Mouse (Mus musculus) small intestine, adult 2 months (tissue): ENCODE measurements around the gene Spsb1. TPM values are rescaled to one million over a fixed set of nuclear protein-coding genes. Genes with fewer than 3 reads are reported as not detected.

Experiments
- H3K27ac ChIP-seq: fragments of 200-500 bp; 2 replicates; pipeline ENCODE4 v1.5.1; 2012; ENCODE audit warnings: low read depth, low read length, control low read depth, inconsistent platforms; ENCODE audit not compliant: insufficient read depth
- H3K27me3 ChIP-seq: fragments of 200-500 bp; 2 replicates; pipeline ENCODE4 v1.6.1; 2012; ENCODE audit warnings: mild to moderate bottlenecking, moderate library complexity, low read length, inconsistent platforms; ENCODE audit not compliant: control insufficient read depth, insufficient read depth
- H3K36me3 ChIP-seq: fragments of 200-500 bp; 2 replicates; pipeline ENCODE4 v1.6.1; 2012; ENCODE audit warnings: mild to moderate bottlenecking, low read length, control low read depth, inconsistent platforms; ENCODE audit not compliant: control insufficient read depth, insufficient read depth
- H3K4me1 ChIP-seq: fragments of 200-500 bp; 2 replicates; pipeline ENCODE4 v1.6.1; 2012; ENCODE audit warnings: low read length, inconsistent platforms, mixed read lengths; ENCODE audit not compliant: control insufficient read depth, insufficient read depth, insufficient read length
- H3K4me3 ChIP-seq: fragments of 200-500 bp; 2 replicates; pipeline ENCODE4 v1.5.1; 2012; ENCODE audit warnings: low read depth, mild to moderate bottlenecking, control low read depth, inconsistent platforms, low read length, moderate library complexity
- CTCF ChIP-seq: fragments of 200-500 bp; IDR thresholded peaks from 2 replicates; pipeline ENCODE4 v1.5.1; 2012; ENCODE audit warnings: low read depth, mild to moderate bottlenecking, control low read depth, inconsistent platforms, low read length, moderate library complexity, mixed read lengths; ENCODE audit not compliant: insufficient replicate concordance, insufficient read length; ENCODE audit errors: extremely low read depth
- POLR2A ChIP-seq: fragments of 200-500 bp; IDR thresholded peaks from 2 replicates; pipeline ENCODE4 v1.6.1; 2012; ENCODE audit warnings: low read depth, mild to moderate bottlenecking, control low read depth, inconsistent platforms, low read length, moderate library complexity
- WGBS: fragments of 180-500 bp; shearing (Covaris S2); methylation state at CpG from one replicate; pipeline ENCODE4 v1.1.7; 2018; 5-methylcytosine and 5-hydroxymethylcytosine counted together
- polyA plus RNA-seq: library from polyadenylated mRNA; depleted of rRNA; stranded (reverse); fragments of >200 nt; gene quantifications from 2 replicates; pipeline ENCODE4 v1.2.3, GENCODE M21; 2012

Spsb1 gene
- polyA plus RNA-seq, 1 experiment = 27.3 TPM

- WGBS = 83% methylated on average over 14 of the region's 14 CpGs
- Histone ChIP-seq H3K4me3 (no peak overlapping the region), H3K27ac (no peak overlapping the region), H3K4me1 (peaks cover 38% of the 10 kb centered on the region), H3K36me3 (peaks cover 3% of the 10 kb centered on the region; the same call in 1 of the 2 replicates), H3K27me3 (no peaks in the 10 kb centered on the region)
- no peak for TF ChIP-seq POLR2A
- TF ChIP-seq CTCF = no peak
Measured at GRCm38 (mm10) chr4:149998786-149999509, 44.1 kb upstream of the Spsb1 start.

DNA sequence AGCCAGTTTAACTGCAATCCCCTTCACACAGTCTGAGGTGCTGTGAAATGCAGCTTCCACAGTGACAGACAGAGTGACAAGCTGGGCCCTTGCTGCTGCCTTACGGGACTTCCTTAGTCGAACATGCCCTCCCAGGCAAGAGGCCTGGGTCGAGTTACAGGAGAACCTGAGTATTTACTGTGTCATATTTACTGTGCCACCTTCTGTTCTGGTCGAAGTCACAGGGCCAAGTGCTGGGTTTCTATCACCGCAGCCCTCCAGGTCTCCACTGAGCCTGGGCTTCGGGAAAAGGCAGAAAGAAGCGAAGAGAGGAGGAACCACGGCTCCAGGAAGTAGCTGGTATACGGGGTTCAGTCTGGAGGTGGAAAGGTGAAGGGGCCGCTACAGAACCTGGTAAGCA lies 43.2 kb upstream of the Spsb1 start:
- Histone ChIP-seq H3K27me3 (no peaks in the 10 kb centered on the region), H3K4me3 (no peak overlapping the region), H3K27ac (no peak overlapping the region), H3K4me1 (peaks cover 33% of the 10 kb centered on the region), H3K36me3 (peaks cover 3% of the 10 kb centered on the region; the same call in 1 of the 2 replicates)
- WGBS = 64% methylated on average over 10 of the region's 10 CpGs
- TF ChIP-seq POLR2A (no peak), CTCF (no peak)

GRCm38 (mm10) chr4:149996440-149996839 lies 41.6 kb upstream of the Spsb1 start:
- Histone ChIP-seq H3K27me3 (no peaks in the 10 kb centered on the region), H3K36me3 (peaks cover 3% of the 10 kb centered on the region; the same call in 1 of the 2 replicates), H3K4me1 (peaks cover 19% of the 10 kb centered on the region), H3K27ac (no peak overlapping the region), H3K4me3 (no peak overlapping the region)
- 55% methylated on average over 7 of the region's 7 CpGs for WGBS
- TF ChIP-seq POLR2A (no peak), CTCF (no peak)

DNA sequence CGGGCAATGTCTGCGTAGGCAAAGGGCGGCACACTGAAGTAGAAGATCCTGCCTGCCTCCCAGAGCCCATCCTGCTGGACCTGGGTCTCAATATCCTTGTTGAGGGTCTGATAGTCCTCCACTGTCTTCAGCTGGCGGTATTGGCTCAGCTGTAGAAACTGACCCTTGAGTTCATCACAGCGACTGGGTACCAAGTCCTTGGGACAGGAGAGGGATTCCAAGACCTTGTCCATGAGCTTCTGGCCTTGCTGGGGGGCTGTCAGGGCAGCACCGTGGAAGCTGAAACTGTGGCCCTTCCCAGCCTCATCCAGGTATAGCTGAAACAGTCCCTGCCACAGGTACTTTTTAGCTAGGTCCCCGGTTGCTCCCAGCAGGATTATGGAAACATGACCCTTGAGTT lies 41.1 kb upstream of the Spsb1 start:
- no peak for TF ChIP-seq CTCF
- TF ChIP-seq POLR2A = no peak
- H3K27ac ChIP-seq = no peak overlapping the region
- H3K27me3 ChIP-seq = no peaks in the 10 kb centered on the region
- H3K36me3 ChIP-seq = peaks cover 3% of the 10 kb centered on the region; the same call in 1 of the 2 replicates
- no peak overlapping the region for H3K4me3 ChIP-seq
- 65% methylated on average over 7 of the region's 7 CpGs for WGBS
- H3K4me1 ChIP-seq = peaks cover 18% of the 10 kb centered on the region

DNA sequence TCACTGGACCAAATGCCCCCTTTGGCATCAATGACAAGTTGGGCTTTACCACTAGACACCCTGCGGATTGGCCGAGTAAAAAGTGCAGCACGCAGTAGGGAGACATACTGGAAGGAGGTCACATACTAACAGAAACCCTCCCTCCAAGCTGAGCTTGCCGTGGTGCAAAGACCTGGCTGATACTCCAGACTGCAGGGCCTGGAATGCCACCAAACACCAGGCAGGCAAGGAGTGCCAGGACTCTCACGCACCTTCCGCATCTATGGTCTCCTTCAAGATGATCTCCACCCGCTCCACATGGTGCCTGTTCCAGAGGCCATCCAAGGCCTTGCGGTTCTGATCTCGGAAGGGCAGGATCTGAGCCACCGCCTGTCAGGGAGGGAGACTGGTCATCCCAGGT lies 39.4 kb upstream of the Spsb1 start:
- Histone ChIP-seq H3K4me1 (peaks cover 24% of the 10 kb centered on the region), H3K27me3 (no peaks in the 10 kb centered on the region), H3K4me3 (no peak overlapping the region), H3K36me3 (peaks cover 3% of the 10 kb centered on the region; the same call in 1 of the 2 replicates), H3K27ac (no peak overlapping the region)
- WGBS = 95% methylated on average over 10 of the region's 10 CpGs
- TF ChIP-seq CTCF (no peak), POLR2A (no peak)

DNA sequence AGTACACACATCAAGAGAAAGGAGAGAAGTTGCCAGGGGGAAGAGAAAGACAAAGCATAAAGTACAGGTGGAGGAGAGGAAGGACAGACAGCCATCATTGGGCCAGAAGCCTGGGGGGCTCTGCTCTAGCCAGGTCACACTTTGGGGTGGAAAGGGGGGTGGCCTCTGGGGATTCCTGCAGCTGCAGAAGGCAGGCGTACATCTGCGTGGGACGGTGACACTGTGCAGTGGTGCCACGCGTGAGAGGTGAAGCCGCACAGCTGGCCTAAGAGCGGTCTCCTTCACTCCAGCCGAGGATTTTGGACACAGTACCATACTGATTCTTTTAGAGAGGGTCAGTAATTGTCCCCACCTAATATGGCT lies 37.8 kb upstream of the Spsb1 start:
- Histone ChIP-seq H3K36me3 (peaks cover 3% of the 10 kb centered on the region; the same call in 1 of the 2 replicates), H3K27me3 (no peaks in the 10 kb centered on the region), H3K4me3 (no peak overlapping the region), H3K27ac (no peak overlapping the region), H3K4me1 (peaks cover 27% of the 10 kb centered on the region)
- TF ChIP-seq POLR2A = no peak
- TF ChIP-seq CTCF = no peak
- 97% methylated on average over 8 of the region's 8 CpGs for WGBS

DNA sequence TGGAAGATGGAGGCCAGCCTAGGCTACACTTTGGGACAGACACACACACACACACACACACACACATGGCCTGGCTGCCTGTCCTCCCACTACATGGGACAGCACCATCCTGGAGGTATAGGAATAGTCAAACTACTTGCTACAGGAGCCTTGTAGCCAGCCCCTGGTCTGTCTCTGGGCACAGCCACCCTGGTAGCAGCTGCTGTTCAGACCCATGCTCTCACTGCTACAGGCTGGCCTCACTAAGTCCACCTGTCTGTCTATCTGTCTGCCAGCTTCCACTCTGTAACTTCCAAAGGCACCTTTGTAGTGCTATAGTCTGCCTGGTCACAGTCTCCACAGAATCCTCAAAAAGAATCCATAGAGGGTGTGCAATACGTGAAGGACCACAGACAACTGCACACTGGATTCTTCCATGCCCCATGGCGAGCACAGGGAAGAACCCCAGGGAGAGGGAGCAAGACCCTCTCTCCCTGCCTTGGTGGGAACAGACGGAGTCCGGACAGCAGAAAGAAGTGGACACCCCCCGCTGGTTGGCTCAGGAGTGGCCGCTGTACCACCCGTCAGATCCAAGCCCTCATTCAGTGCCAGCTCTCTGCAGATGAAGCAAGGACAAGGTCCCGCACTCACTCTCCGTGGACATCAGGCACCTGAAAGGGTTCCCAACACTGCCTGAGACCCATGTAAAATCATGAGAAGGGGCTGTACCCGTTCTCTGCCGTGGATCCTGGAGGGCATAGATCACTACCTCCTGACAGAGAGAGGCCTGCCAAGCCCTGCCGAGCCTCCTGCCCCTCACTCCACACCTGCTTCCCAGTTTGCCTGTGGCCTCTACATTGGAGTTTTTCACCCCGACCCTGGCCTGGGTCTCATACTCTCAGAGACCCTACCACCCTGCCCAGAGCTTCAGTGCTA lies 37.2 kb upstream of the Spsb1 start:
- Histone ChIP-seq H3K27me3 (no peaks in the 10 kb centered on the region), H3K4me1 (peaks cover 29% of the 10 kb centered on the region), H3K4me3 (no peak overlapping the region), H3K36me3 (peaks cover 3% of the 10 kb centered on the region; the same call in 1 of the 2 replicates), H3K27ac (no peak overlapping the region)
- WGBS = 89% methylated on average over 13 of the region's 13 CpGs
- TF ChIP-seq POLR2A = no peak
- TF ChIP-seq CTCF = no peak
